Mouse (Mus musculus) embryo, embryonic 10.5 days (tissue): ENCODE data around the gene Gm2016.
"Not testable (repeated sequence)": the region's sequence is repeated elsewhere in the genome, so short reads cannot be mapped to it uniquely, and the experiment has no call there.

Experiments used
- DNase-seq: peaks from one replicate; pipeline ENCODE4 v3.0.0-alpha.2; 2015; ENCODE audit warnings: low spot score

Gm2016 gene

DNA sequence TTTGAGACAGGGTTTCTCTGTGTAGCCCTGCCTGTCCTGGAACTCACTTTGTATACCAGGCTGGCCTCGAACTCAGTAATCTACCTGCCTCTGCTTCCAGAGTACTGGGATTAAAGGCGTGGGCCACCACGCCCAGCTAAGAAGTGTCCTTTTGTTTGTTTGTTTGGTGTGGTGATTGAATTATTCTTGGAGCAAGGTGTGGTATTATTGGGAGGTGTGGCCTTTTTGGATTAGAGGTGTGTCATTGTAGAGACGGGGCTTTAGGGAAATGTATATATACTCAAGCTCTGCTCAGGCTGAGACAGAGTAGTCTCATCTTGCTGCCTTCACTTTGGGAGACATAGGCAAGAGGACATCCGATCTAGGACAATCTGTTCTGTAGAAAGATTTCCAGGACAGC lies at the start of gene Gm2016:
Gm2016 (plus strand) TSS at position 301 of the 400 bp plus-strand sequence.
- not testable (repeated sequence) for DNase-seq

DNA sequence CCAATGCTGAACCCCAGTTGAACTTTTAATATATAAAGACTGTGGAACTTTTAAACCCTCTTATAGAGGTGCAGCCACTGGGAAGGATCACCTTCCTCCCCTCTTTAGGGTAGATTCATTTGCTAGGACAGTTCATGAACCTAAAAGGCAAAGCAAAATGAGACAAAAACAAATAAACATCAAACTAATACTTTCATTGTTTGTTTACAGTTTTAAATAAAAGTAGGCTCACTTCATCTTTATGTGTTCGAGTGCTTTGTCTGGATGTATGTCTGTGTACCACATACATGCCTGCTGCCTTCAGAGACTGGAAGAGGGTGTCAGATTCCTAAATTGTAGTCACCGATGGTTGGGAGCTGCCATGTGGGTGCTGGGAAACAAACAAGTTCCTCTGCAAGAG lies 31.6 kb upstream of the Gm2016 start, which contains the start of gene Gm2001:
Gm2001 (minus strand) TSS at position 101 of the 400 bp plus-strand sequence.
- not testable (repeated sequence) for DNase-seq

DNA sequence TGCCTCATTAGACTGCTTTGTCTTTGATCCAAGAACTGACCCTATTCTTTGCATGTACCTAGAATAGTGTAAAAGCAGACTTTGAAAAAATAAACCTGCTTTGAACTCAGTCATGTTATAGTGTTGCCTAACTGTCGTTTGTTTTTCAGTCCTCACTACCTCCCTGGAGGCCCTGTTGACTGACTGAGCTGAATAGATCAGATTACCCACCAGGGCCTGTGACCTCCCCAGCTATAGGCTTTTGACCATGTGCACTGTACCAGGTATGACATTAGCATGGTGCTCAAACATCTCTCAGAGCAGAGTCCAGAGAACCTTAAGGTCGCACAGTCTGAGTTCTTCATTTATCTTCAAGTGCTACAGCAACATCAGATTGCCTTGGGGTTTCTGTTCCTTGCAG lies 23.2 kb upstream of the Gm2016 start:
- not testable (repeated sequence) for DNase-seq

DNA sequence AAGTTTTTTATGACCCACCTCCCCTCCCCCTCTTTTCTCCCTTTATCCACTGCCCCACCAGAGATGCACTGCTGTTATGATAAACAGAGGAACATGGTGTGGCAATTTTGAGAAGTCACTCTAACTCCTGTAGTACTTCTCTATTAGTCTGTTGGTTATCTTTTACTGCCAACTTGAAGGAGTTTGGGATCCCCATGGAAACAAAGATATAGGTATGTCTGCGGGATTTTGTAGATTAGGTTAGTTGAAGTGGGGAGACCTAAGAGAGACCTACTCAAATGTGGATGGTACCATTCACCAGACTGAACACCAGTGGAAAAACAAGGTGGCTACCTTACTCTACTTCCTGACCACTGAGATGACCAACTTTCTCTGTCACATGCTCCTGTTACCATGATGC lies 17.8 kb upstream of the Gm2016 start:
- not testable (repeated sequence) for DNase-seq

DNA sequence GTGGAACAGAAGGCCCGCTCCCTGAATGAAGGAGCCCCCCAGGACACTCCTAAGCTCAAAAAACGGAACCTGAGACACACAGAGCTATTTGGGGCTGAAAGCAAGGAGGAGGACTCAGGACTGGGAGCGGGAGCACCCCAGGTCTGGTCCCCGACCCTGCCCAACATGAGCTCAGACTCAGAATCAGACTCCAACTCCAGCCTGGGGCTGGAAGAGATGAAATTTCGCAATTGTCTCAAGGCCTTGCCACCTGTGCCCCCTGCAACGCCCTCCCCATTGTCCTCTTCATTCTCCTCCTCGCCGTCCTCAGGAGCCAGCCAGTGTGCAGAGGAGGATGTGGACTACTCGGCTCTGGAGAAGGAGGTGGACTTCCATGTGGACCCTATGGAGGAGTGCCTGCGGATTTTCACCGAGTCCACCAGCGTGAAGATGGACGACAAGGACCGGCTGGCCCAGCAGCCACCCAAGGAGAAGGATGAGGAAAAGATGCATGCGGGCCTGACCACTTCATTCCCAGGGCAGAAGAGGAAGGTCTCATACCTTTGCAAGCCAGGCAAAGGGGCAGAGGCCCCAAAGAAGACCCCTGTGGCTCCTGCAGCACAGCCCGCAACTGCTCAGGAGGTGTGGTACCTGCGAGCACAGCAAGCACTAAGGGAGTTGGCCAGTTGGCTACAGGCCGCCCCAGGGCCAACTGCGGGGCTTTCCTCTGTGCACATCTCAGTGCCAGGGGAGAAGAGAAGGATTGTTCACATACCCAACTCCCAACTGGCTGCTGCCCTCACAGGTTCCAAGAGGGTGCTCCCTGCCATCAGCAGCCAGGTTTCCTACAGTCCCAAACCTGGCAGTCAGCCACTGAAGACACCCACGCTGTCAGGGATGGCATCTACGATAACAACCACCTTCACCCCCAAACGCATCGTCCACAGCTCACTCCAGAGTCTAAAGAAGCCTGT lies 11.9 kb upstream of the Gm2016 start:
- not testable (repeated sequence) for DNase-seq

DNA sequence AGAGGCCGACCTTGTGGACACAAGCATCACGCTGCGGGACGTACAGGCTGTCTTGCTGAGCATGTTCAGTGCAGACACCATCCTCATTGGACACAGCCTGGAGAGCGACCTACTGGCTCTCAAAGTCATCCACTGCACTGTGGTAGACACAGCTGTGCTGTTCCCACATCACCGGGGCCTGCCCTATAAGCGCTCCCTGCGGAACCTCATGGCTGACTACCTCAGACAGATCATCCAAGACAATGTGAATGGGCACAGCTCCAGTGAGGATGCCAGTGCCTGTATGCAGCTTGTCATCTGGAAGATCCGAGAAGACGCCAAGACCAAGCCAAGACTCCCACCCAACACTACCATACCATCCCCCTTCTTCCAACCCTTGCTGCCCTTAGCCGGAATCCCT lies 10.2 kb upstream of the Gm2016 start:
- not testable (repeated sequence) for DNase-seq

DNA sequence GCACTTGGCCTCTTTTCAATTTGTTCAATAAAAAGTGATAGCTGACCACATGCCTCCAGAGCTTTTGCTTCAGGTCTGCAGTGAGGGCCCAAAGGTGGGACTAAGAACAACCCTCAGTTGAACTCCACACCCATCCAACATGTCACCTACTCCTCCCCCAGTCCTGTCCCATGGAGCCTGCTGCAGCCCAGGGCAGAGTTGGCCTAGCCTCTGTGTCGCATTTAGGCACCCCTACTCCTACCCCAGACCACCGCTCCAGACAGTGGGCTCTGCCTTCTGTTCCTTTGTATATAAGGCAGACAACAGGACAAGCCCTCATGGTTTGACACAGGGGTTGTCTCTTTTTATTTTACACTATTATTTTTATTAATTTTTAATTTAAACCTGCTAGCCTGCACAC lies 9.8 kb upstream of the Gm2016 start:
- not testable (repeated sequence) for DNase-seq

DNA sequence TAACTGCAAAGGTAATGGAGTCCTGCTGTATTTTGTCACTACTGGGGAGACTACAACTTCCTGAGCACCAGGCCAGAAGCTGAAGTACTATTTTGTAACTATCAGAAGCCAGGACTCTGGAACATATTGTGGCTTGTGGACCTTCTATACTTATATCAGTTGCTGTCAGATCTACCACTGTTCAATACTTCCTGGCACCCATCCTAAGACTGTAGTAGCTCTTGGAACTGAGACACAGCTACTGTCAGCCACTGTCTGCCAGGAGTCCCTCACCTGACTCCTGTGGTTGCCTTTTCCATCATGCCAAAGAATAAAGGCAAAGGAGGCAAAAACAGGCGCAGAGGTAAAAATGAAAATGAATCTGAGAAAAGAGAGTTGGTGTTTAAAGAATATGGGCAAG lies 21.2 kb downstream of the Gm2016 start, which contains the start of gene Gm2022:
Gm2022 (plus strand) TSS at position 301 of the 400 bp plus-strand sequence.
- not testable (repeated sequence) for DNase-seq

DNA sequence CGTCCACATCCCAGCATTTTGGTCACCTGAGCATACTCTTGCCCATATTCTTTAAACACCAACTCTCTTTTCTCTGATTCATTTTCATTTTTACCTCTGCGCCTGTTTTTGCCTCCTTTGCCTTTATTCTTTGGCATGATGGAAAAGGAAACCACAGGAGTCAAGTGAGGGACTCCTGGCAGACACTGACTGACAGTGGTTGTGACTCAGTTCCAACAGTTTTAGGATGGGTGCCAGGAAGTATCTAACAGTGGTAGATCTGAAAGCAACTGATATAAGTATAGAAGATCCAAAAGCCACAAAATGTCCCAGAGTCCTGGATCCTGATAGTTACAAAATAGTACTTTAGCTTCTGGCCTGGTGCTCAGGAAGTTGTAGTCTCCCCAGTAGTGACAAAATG lies 45.8 kb downstream of the Gm2016 start, which contains the start of gene Gm2035:
Gm2035 (minus strand) TSS at position 137 of the 400 bp plus-strand sequence.
- DNase-seq: not testable (repeated sequence)
